Mouse (Mus musculus) midbrain, embryonic 13.5 days (tissue): ENCODE results near the gene Itsn2. TPM values are rescaled to one million over a fixed set of nuclear protein-coding genes. Genes with fewer than 3 reads are reported as not detected.
"Not testable (repeated sequence)": the region's sequence is repeated elsewhere in the genome, so short reads cannot be mapped to it uniquely, and the experiment has no call there.

Experiments
- ATAC-seq: fragments of 200-750 bp; cut with Nextera tagmentation; 2 replicates; pipeline ENCODE4 v1.8.0; 2017; ENCODE audit warnings: mild to moderate bottlenecking, moderate TSS enrichment, moderate library complexity
- H3K27ac ChIP-seq: fragments of 300-500 bp; sonication (generic); 2 replicates; pipeline ENCODE4 v1.5.1; 2015; ENCODE audit warnings: inconsistent platforms, mild to moderate bottlenecking, moderate library complexity
- H3K27me3 ChIP-seq: fragments of 300-500 bp; sonication (generic); 2 replicates; pipeline ENCODE4 v1.6.1; 2015; ENCODE audit warnings: mild to moderate bottlenecking, inconsistent platforms
- H3K36me3 ChIP-seq: fragments of 300-500 bp; sonication (generic); 2 replicates; pipeline ENCODE4 v1.6.1; 2015; ENCODE audit warnings: mild to moderate bottlenecking, inconsistent platforms
- H3K4me1 ChIP-seq: fragments of 300-500 bp; sonication (generic); replicated peaks from 2 replicates; pipeline ENCODE4 v1.6.1; 2015; ENCODE audit warnings: inconsistent platforms
- H3K4me2 ChIP-seq: fragments of 300-500 bp; sonication (generic); replicated peaks from 2 replicates; pipeline ENCODE4 v1.6.1; 2015; ENCODE audit warnings: moderate library complexity, mild to moderate bottlenecking, inconsistent platforms
- H3K4me3 ChIP-seq: fragments of 300-500 bp; sonication (generic); replicated peaks from 2 replicates; pipeline ENCODE4 v1.5.1; 2015; ENCODE audit warnings: mild to moderate bottlenecking, inconsistent platforms
- H3K9ac ChIP-seq: fragments of 300-500 bp; sonication (generic); replicated peaks from 2 replicates; pipeline ENCODE4 v1.6.1; 2015; ENCODE audit warnings: mild to moderate bottlenecking, inconsistent platforms
- H3K9me3 ChIP-seq: fragments of 300-500 bp; sonication (generic); 2 replicates; pipeline ENCODE4 v1.6.1; 2016; ENCODE audit warnings: mild to moderate bottlenecking, inconsistent platforms
- WGBS: fragments of 180-500 bp; shearing (Covaris S2); methylation state at CpG from one replicate; pipeline ENCODE4 v1.1.7; 2015; 5-methylcytosine and 5-hydroxymethylcytosine counted together
- polyA plus RNA-seq: library from polyadenylated mRNA; unstranded; fragments of >200 nt; fragmentation: Nextera tagmentation; extraction: Ambion mirVana; gene quantifications from 2 replicates; pipeline ENCODE4 v1.2.1, GENCODE M21; 2015

The Itsn2 gene
- 16.7 and 17.3 TPM in 2 replicates for polyA plus RNA-seq

- H3K27ac ChIP-seq = peak within 1 kb of the TSS; percentile 56
- peaks cover 12% of the 10 kb centered on the region for H3K4me1 ChIP-seq
- H3K27me3 ChIP-seq = no peaks in the 10 kb centered on the region; the same call in 1 of the 2 replicates
- ATAC-seq = peak; percentile 92
- under 1% methylated on average over 37 of the region's 49 CpGs for WGBS
- peak within 1 kb of the TSS; percentile 82 for H3K4me2 ChIP-seq
- H3K9ac ChIP-seq = peak within 1 kb of the TSS; percentile 82
- H3K9me3 ChIP-seq = no peaks in the 10 kb centered on the region
- H3K4me3 ChIP-seq = peak within 1 kb of the TSS; percentile 89
- H3K36me3 ChIP-seq = no peaks in the 10 kb centered on the region
Observed at GRCm38 (mm10) chr12:4592541-4593165, at the start of gene Itsn2, which contains the start of gene Gm3625. Gene Itsn2 (plus strand): TSS chr12:4592638. Gene Gm3625 (minus strand): TSS chr12:4592927.

GRCm38 (mm10) chr12:4544400-4544919, 48.0 kb upstream of the Itsn2 start:
- no peaks in the 10 kb centered on the region for H3K27me3 ChIP-seq
- ATAC-seq = no peak
- H3K27ac ChIP-seq = no peak overlapping the region
- no peak overlapping the region for H3K9ac ChIP-seq
- 0 out of 2 replicates have a peak, but pooled peaks cover 3% of the 10 kb centered on the region for H3K4me1 ChIP-seq
- no peak overlapping the region for H3K4me3 ChIP-seq
- no peaks in the 10 kb centered on the region for H3K9me3 ChIP-seq
- H3K4me2 ChIP-seq = no peak overlapping the region
- no peaks in the 10 kb centered on the region for H3K36me3 ChIP-seq
- WGBS = 94% methylated on average over 5 of the region's 5 CpGs

- Histone ChIP-seq H3K4me3 (no peak overlapping the region), H3K9me3 (no peaks in the 10 kb centered on the region), H3K4me2 (no peak overlapping the region), H3K27me3 (no peaks in the 10 kb centered on the region), H3K36me3 (no peaks in the 10 kb centered on the region), H3K9ac (no peak overlapping the region), H3K27ac (no peak overlapping the region), H3K4me1 (0 out of 2 replicates have a peak, but pooled peaks cover 3% of the 10 kb centered on the region)
- no peak for ATAC-seq
Observed at GRCm38 (mm10) chr12:4545425-4545824, 47.0 kb upstream of the Itsn2 start.

- no peak overlapping the region for H3K27ac ChIP-seq
- H3K4me2 ChIP-seq = no peak overlapping the region
- H3K9me3 ChIP-seq = no peaks in the 10 kb centered on the region
- H3K36me3 ChIP-seq = no peaks in the 10 kb centered on the region
- ATAC-seq = no peak
- no peaks in the 10 kb centered on the region for H3K27me3 ChIP-seq
- WGBS = 82% methylated on average over 5 of the region's 5 CpGs
- 0 out of 2 replicates have a peak, but pooled peaks cover 3% of the 10 kb centered on the region for H3K4me1 ChIP-seq
- H3K4me3 ChIP-seq = no peak overlapping the region
- H3K9ac ChIP-seq = no peak overlapping the region
Observed at GRCm38 (mm10) chr12:4546491-4546890, 45.9 kb upstream of the Itsn2 start.

GRCm38 (mm10) chr12:4547557-4547956, 44.9 kb upstream of the Itsn2 start:
- no peak overlapping the region for H3K4me3 ChIP-seq
- WGBS = 56% methylated on average over 14 of the region's 14 CpGs
- H3K27ac ChIP-seq = no peak overlapping the region
- H3K4me2 ChIP-seq = no peak overlapping the region
- H3K9me3 ChIP-seq = no peaks in the 10 kb centered on the region
- H3K27me3 ChIP-seq = no peaks in the 10 kb centered on the region
- 0 out of 2 replicates have a peak, but pooled peaks cover 3% of the 10 kb centered on the region for H3K4me1 ChIP-seq
- peak; percentile 68 for ATAC-seq
- H3K9ac ChIP-seq = no peak overlapping the region
- H3K36me3 ChIP-seq = no peaks in the 10 kb centered on the region

- WGBS = 23% methylated on average over 18 of the region's 18 CpGs
Observed at GRCm38 (mm10) chr12:4548053-4549013, 44.1 kb upstream of the Itsn2 start.

GRCm38 (mm10) chr12:4553704-4554103, 38.7 kb upstream of the Itsn2 start:
- H3K4me2 ChIP-seq, H3K4me1 ChIP-seq, H3K9me3 ChIP-seq, H3K27ac ChIP-seq, ATAC-seq, H3K27me3 ChIP-seq, H3K36me3 ChIP-seq, H3K4me3 ChIP-seq, H3K9ac ChIP-seq: not testable (repeated sequence)
- 90% methylated on average over 3 of the region's 3 CpGs for WGBS

More at GRCm38 (mm10) chr12:4548053-4549013, 44.1 kb upstream of the Itsn2 start:
- Histone ChIP-seq H3K27me3 (no peaks in the 10 kb centered on the region), H3K4me3 (peak overlapping the region; percentile 12; the same call in 1 of the 2 replicates), H3K27ac (no peak overlapping the region), H3K4me1 (0 out of 2 replicates have a peak, but pooled peaks cover 3% of the 10 kb centered on the region), H3K9me3 (no peaks in the 10 kb centered on the region), H3K9ac (0 out of 2 replicates have a peak overlapping the region, but pooled peaks have one; percentile 28), H3K36me3 (no peaks in the 10 kb centered on the region), H3K4me2 (peak overlapping the region; percentile 32)
- ATAC-seq = peak; percentile 85

GRCm38 (mm10) chr12:4555451-4555850, 37.0 kb upstream of the Itsn2 start:
- WGBS = 64% methylated on average over 5 of the region's 6 CpGs
- no peak overlapping the region for H3K4me2 ChIP-seq
- no peak for ATAC-seq
- H3K4me1 ChIP-seq = no peaks in the 10 kb centered on the region
- H3K9ac ChIP-seq = no peak overlapping the region
- H3K27me3 ChIP-seq = no peaks in the 10 kb centered on the region
- H3K9me3 ChIP-seq = no peaks in the 10 kb centered on the region
- no peaks in the 10 kb centered on the region for H3K36me3 ChIP-seq
- no peak overlapping the region for H3K27ac ChIP-seq
- H3K4me3 ChIP-seq = no peak overlapping the region

- Histone ChIP-seq H3K36me3 (no peaks in the 10 kb centered on the region), H3K4me3 (no peak overlapping the region), H3K27me3 (no peaks in the 10 kb centered on the region), H3K27ac (no peak overlapping the region), H3K4me1 (no peaks in the 10 kb centered on the region), H3K4me2 (no peak overlapping the region), H3K9me3 (no peaks in the 10 kb centered on the region), H3K9ac (no peak overlapping the region)
- no peak for ATAC-seq
- WGBS = 85% methylated on average over 9 of the region's 9 CpGs
Observed at GRCm38 (mm10) chr12:4556891-4557290, 35.5 kb upstream of the Itsn2 start.

GRCm38 (mm10) chr12:4557436-4557835, 35.0 kb upstream of the Itsn2 start:
- 82% methylated on average over 3 of the region's 3 CpGs for WGBS

GRCm38 (mm10) chr12:4558013-4558412, 34.4 kb upstream of the Itsn2 start:
- H3K36me3 ChIP-seq = no peaks in the 10 kb centered on the region
- H3K9ac ChIP-seq = no peak overlapping the region
- ATAC-seq = no peak
- 71% methylated on average over 3 of the region's 3 CpGs for WGBS
- no peak overlapping the region for H3K27ac ChIP-seq
- no peaks in the 10 kb centered on the region for H3K4me1 ChIP-seq
- no peaks in the 10 kb centered on the region for H3K9me3 ChIP-seq
- H3K27me3 ChIP-seq = no peaks in the 10 kb centered on the region
- no peak overlapping the region for H3K4me3 ChIP-seq
- H3K4me2 ChIP-seq = no peak overlapping the region

More at GRCm38 (mm10) chr12:4557436-4557835, 35.0 kb upstream of the Itsn2 start:
- H3K36me3 ChIP-seq = no peaks in the 10 kb centered on the region
- H3K4me1 ChIP-seq = no peaks in the 10 kb centered on the region
- H3K9ac ChIP-seq = no peak overlapping the region
- H3K4me3 ChIP-seq = no peak overlapping the region
- ATAC-seq = no peak
- H3K27ac ChIP-seq = no peak overlapping the region
- H3K27me3 ChIP-seq = no peaks in the 10 kb centered on the region
- H3K4me2 ChIP-seq = no peak overlapping the region
- no peaks in the 10 kb centered on the region for H3K9me3 ChIP-seq
